In genomic region chr2:136109038-136109363, GRCm38 (mm10) we compare ENCODE assay signal across 15 mouse cellular contexts. TPM values are rescaled to one million over a fixed set of nuclear protein-coding genes. Genes with fewer than 3 reads are reported as not detected.
DNase-seq lines count a peak whose midpoint lies in the region; ATAC-seq lines count a peak whose summit lies in the region.
"Had no signal": no experiment of that assay in that cellular context is flagged by ENCODE, and none has a peak within 500 bp of the region (broad histone marks: within the 10 kb centered on the region; RNA-seq: fewer than 3 reads in every experiment).

No protein-coding gene starts in this region.

- DNase-seq in cerebellum, postnatal 14 days, result peak; percentile 8 to 21
- no peak for DNase-seq in cerebellum, postnatal 4 days (ENCODE audit: low spot score in 2 of 2)
- peak; percentile 38 for DNase-seq in neural tube, embryonic 11.5 days (ENCODE audit: low spot score)
- no peak for DNase-seq in neural tube, embryonic 10.5 days (ENCODE audit: extremely low spot score, low spot score)
- DNase-seq in midbrain, embryonic 11.5 days (ENCODE audit: low spot score, missing footprints), result no peak
- no peak for DNase-seq in thymus, postnatal 14 days
- no peak for DNase-seq in adrenal gland, postnatal 36 days
- DNase-seq in thymus, postnatal 36 days, result no peak
- DNase-seq: gastrocnemius, postnatal 14 days; kidney, postnatal 36 days had no signal

- H3K27me3 ChIP-seq in neural tube, embryonic 11.5 days (ENCODE audit: control insufficient read depth, insufficient read depth, low read length), result no peaks in the 10 kb centered on the region
- no peaks in the 10 kb centered on the region for H3K27me3 ChIP-seq in midbrain, embryonic 11.5 days (ENCODE audit: control insufficient read depth, insufficient read depth, low read length)
- H3K27me3 ChIP-seq: limb, embryonic 13.5 days had no signal

- ATAC-seq in neural tube, embryonic 11.5 days (ENCODE audit: insufficient read depth, low FRiP score, low TSS enrichment), result 0 out of 2 replicates have a peak, but pooled peaks have one; percentile 1
- ATAC-seq in midbrain, embryonic 11.5 days (ENCODE audit: low FRiP score), result 0 out of 2 replicates have a peak, but pooled peaks have one; percentile 1
- ATAC-seq: activated CD4-positive, CD25-positive, alpha-beta regulatory T cell, adult 4 months had no signal

- H3K4me3 ChIP-seq in neural tube, embryonic 11.5 days (ENCODE audit: low read depth, low read length), result no peak overlapping the region
- no peak overlapping the region for H3K4me3 ChIP-seq in midbrain, embryonic 11.5 days (ENCODE audit: low read depth, low read length)
- H3K4me3 ChIP-seq: limb, embryonic 13.5 days had no signal

- 0 out of 2 replicates have a peak overlapping the region, but pooled peaks have one; percentile 8 for H3K9ac ChIP-seq in neural tube, embryonic 11.5 days (ENCODE audit: low read length)
- peak overlapping the region; percentile 33; the same call in 1 of the 2 replicates for H3K9ac ChIP-seq in midbrain, embryonic 11.5 days (ENCODE audit: low read length)
- H3K9ac ChIP-seq: limb, embryonic 13.5 days had no signal

- H3K4me2 ChIP-seq in neural tube, embryonic 11.5 days (ENCODE audit: low read depth), result peak overlapping the region; percentile 1; the same call in 1 of the 2 replicates
- no peak overlapping the region for H3K4me2 ChIP-seq in midbrain, embryonic 11.5 days
- H3K4me2 ChIP-seq: heart, embryonic 11.5 days; limb, embryonic 13.5 days had no signal

- H3K27ac ChIP-seq in neural tube, embryonic 11.5 days (ENCODE audit: low read depth, low read length), result peak overlapping the region; percentile 87
- H3K27ac ChIP-seq in midbrain, embryonic 11.5 days (ENCODE audit: low read depth, low read length), result peak overlapping the region; percentile 65
- H3K27ac ChIP-seq: limb, embryonic 13.5 days had no signal

- peaks cover 15% of the 10 kb centered on the region for H3K4me1 ChIP-seq in neural tube, embryonic 11.5 days (ENCODE audit: control insufficient read depth, insufficient read depth, low read length)
- peaks cover 20% of the 10 kb centered on the region for H3K4me1 ChIP-seq in midbrain, embryonic 11.5 days (ENCODE audit: control insufficient read depth, insufficient read depth, low read length)

- no peaks in the 10 kb centered on the region for H3K9me3 ChIP-seq in neural tube, embryonic 11.5 days (ENCODE audit: control insufficient read depth, low read length)
- no peaks in the 10 kb centered on the region for H3K9me3 ChIP-seq in midbrain, embryonic 11.5 days (ENCODE audit: control insufficient read depth, low read length)
- H3K9me3 ChIP-seq: limb, embryonic 13.5 days had no signal

- WGBS in neural tube, embryonic 11.5 days, result 0% methylated on average over 2 of the region's 2 CpGs
- 0% methylated on average over 2 of the region's 2 CpGs for WGBS in midbrain, embryonic 11.5 days

- no peaks in the 10 kb centered on the region for H3K36me3 ChIP-seq in neural tube, embryonic 11.5 days (ENCODE audit: control insufficient read depth, insufficient read depth, low read length)
- H3K36me3 ChIP-seq in midbrain, embryonic 11.5 days (ENCODE audit: control insufficient read depth, insufficient read depth, low read length), result no peaks in the 10 kb centered on the region
- H3K36me3 ChIP-seq: G1E; limb, embryonic 13.5 days had no signal

RNA-seq across cellular contexts. Expression of gene Lamp5, which starts 57.0 kb away (rescaled TPM):
- 70.4 and 72.0 TPM in 2 replicates for polyA plus RNA-seq in neural tube, embryonic 11.5 days (2014; fragmentation: Nextera tagmentation; extraction: Ambion mirVana)
- polyA plus RNA-seq in midbrain, embryonic 11.5 days (2014; fragmentation: Nextera tagmentation; extraction: Ambion mirVana), result 5.1 and 5.3 TPM in 2 replicates
- not detected for total RNA-seq in adrenal gland, postnatal 36 days (2021)
- total RNA-seq: common myeloid progenitor, adult 5-6 weeks; gastrocnemius, postnatal 14 days had no signal
- polyA plus RNA-seq: activated CD4-positive, CD25-positive, alpha-beta regulatory T cell, adult 4 months; G1E had no signal

Comparison
In these comparisons a context has a peak if more than half of its experiments do, and no peak if none do; other contexts are left out.
1. DNase-seq: peak in cerebellum, postnatal 14 days (2 of 2) and neural tube, embryonic 11.5 days (single experiment); none in cerebellum, postnatal 4 days (0 of 2), neural tube, embryonic 10.5 days (single experiment), midbrain, embryonic 11.5 days (single experiment), thymus, postnatal 14 days (single experiment), adrenal gland, postnatal 36 days (0 of 2) and thymus, postnatal 36 days (0 of 2).
2. RNA of gene Lamp5, which starts 57.0 kb away (polyA plus RNA-seq): 70.4 to 72.0 TPM in neural tube, embryonic 11.5 days; 5.1 to 5.3 TPM in midbrain, embryonic 11.5 days; every median in the first group is over 10 times any median in the second.